Mouse (Mus musculus) brain, embryonic 14.5 days (tissue): Measurements from ENCODE around the gene Guk1. TPM values are rescaled to one million over a fixed set of nuclear protein-coding genes. Genes with fewer than 3 reads are reported as not detected.

Experiments
- DNase-seq: peaks from one replicate; pipeline ENCODE4 v3.0.0-alpha.2; 2011; ENCODE audit warnings: low read depth
- CTCF ChIP-seq: fragments of 200-500 bp; IDR thresholded peaks from 2 replicates; pipeline ENCODE4 v1.5.1; 2012; ENCODE audit warnings: inconsistent platforms, mild to moderate bottlenecking, moderate library complexity, borderline replicate concordance; ENCODE audit not compliant: insufficient read depth, insufficient read length; ENCODE audit errors: extremely low read depth
- POLR2A ChIP-seq: fragments of 200-500 bp; IDR thresholded peaks from 2 replicates; pipeline ENCODE4 v1.6.1; 2012; ENCODE audit warnings: mild to moderate bottlenecking, inconsistent platforms, borderline replicate concordance; ENCODE audit not compliant: poor library complexity, insufficient read depth, insufficient read length, severe bottlenecking; ENCODE audit errors: extremely low read depth
- polyA plus RNA-seq: library from polyadenylated mRNA; depleted of rRNA; stranded (reverse); fragments of >200 nt; gene quantifications from 2 replicates; pipeline ENCODE4 v1.2.3, GENCODE M21; 2012; rRNA removed

Guk1 gene
- polyA plus RNA-seq, result 145 and 172 TPM in 2 replicates

- no peak for DNase-seq
- no peak for TF ChIP-seq CTCF
- TF ChIP-seq POLR2A, result no peak
Observed at GRCm38 (mm10) chr11:59192059-59192386, at the start of gene Guk1. Guk1 (minus strand) TSS chr11:59192212.

GRCm38 (mm10) chr11:59239796-59240195 is 47.8 kb upstream of the Guk1 start:
- no peak for DNase-seq
- TF ChIP-seq CTCF (no peak), POLR2A (no peak)

GRCm38 (mm10) chr11:59239428-59239785 is 47.4 kb upstream of the Guk1 start:
- no peak for DNase-seq
- TF ChIP-seq CTCF (no peak), POLR2A (no peak)

- DNase-seq, result peak; percentile 88
- peak; percentile 59 for TF ChIP-seq CTCF
- TF ChIP-seq POLR2A, result no peak
Observed at GRCm38 (mm10) chr11:59238525-59239427, 46.8 kb upstream of the Guk1 start.

GRCm38 (mm10) chr11:59232797-59233196 is 40.8 kb upstream of the Guk1 start:
- no peak for DNase-seq
- TF ChIP-seq POLR2A, result no peak
- TF ChIP-seq CTCF, result peak; percentile 10; the same call in 1 of the 2 replicates

GRCm38 (mm10) chr11:59230144-59230760 is 38.2 kb upstream of the Guk1 start:
- DNase-seq, result peak; percentile 58
- TF ChIP-seq CTCF (peak; percentile 80), POLR2A (no peak)

- TF ChIP-seq POLR2A, result peak; percentile 95
- no peak for TF ChIP-seq CTCF
- peak; percentile 98 for DNase-seq
Observed at GRCm38 (mm10) chr11:59228122-59228953, 36.3 kb upstream of the Guk1 start, which contains the start of gene Arf1. Arf1 (minus strand) TSS chr11:59228270.

- no peak for DNase-seq
Observed at GRCm38 (mm10) chr11:59227604-59228121, 35.7 kb upstream of the Guk1 start.

GRCm38 (mm10) chr11:59226787-59227603 is 35.0 kb upstream of the Guk1 start:
- no peak for TF ChIP-seq CTCF

More at GRCm38 (mm10) chr11:59227604-59228121, 35.7 kb upstream of the Guk1 start:
- TF ChIP-seq POLR2A (no peak), CTCF (no peak)

GRCm38 (mm10) chr11:59226251-59226650 is 34.2 kb upstream of the Guk1 start:
- no peak for TF ChIP-seq CTCF
- no peak for TF ChIP-seq POLR2A
- no peak for DNase-seq

More at GRCm38 (mm10) chr11:59226787-59227603, 35.0 kb upstream of the Guk1 start:
- no peak for DNase-seq
